Mouse (Mus musculus): ENCODE results near the gene Gm42715. TPM values are rescaled to one million over a fixed set of nuclear protein-coding genes. Genes with fewer than 3 reads are reported as not detected.
"Not testable (repeated sequence)": the region's sequence is repeated elsewhere in the genome, so short reads cannot be mapped to it uniquely, and the experiment has no call there.

Gene Gm42715
- total RNA-seq (2021): 10 to 100 TPM; 18.3 to 21.1 TPM
- long read RNA-seq, experiment 1: 0 reads
- long read RNA-seq, experiment 2, partial matches to known transcripts: 0 of 5 reads
- long read RNA-seq, experiment 2, other reads (novel, unspliced or antisense): 5 of 5 reads

GRCm38 (mm10) chr7:127519284-127519683 lies at the start of gene Gm42715:
Gene Gm42715 (plus strand): TSS chr7:127519584.
- no peak for DNase-seq (ENCODE audit: low spot score in 2 of 2)

GRCm38 (mm10) chr7:127470011-127470715 lies 49.2 kb upstream of the Gm42715 start:
- DNase-seq (ENCODE audit: low spot score in 2 of 2): no peak

- peak; percentile 75 to 78 for DNase-seq (ENCODE audit: low spot score in 2 of 2)
These were observed 48.4 kb upstream of the Gm42715 start for GRCm38 (mm10) chr7:127470743-127471645.

- DNase-seq (ENCODE audit: low spot score in 2 of 2): peak; percentile 58 to 61
These were observed 47.8 kb upstream of the Gm42715 start for GRCm38 (mm10) chr7:127471646-127472010.

GRCm38 (mm10) chr7:127472060-127472459 lies 47.3 kb upstream of the Gm42715 start:
- no peak for DNase-seq (ENCODE audit: low spot score in 2 of 2)

GRCm38 (mm10) chr7:127473705-127474104 lies 45.7 kb upstream of the Gm42715 start:
- DNase-seq (ENCODE audit: low spot score in 2 of 2): no peak

GRCm38 (mm10) chr7:127474378-127475070 lies 44.9 kb upstream of the Gm42715 start:
- DNase-seq (ENCODE audit: low spot score in 2 of 2): no peak

GRCm38 (mm10) chr7:127475186-127475740 lies 44.1 kb upstream of the Gm42715 start:
- no peak for DNase-seq (ENCODE audit: low spot score in 2 of 2)

- DNase-seq (ENCODE audit: low spot score in 2 of 2): no peak
These were observed 43.0 kb upstream of the Gm42715 start for GRCm38 (mm10) chr7:127476336-127476735.

- no peak for DNase-seq (ENCODE audit: low spot score in 2 of 2)
These were observed 42.5 kb upstream of the Gm42715 start for GRCm38 (mm10) chr7:127476855-127477254.

GRCm38 (mm10) chr7:127477687-127478634 lies 41.4 kb upstream of the Gm42715 start:
- DNase-seq (ENCODE audit: low spot score in 2 of 2): peak; percentile 96 to 97

- DNase-seq (ENCODE audit: low spot score in 2 of 2): peak; percentile 88 to 91
These were observed 40.6 kb upstream of the Gm42715 start, which contains the start of gene Fbrs for GRCm38 (mm10) chr7:127478635-127479317. Gene Fbrs (plus strand): TSS chr7:127479199.

- DNase-seq (ENCODE audit: low spot score in 2 of 2): peak in 1 of 2 experiments; percentile 30
These were observed 39.8 kb upstream of the Gm42715 start for GRCm38 (mm10) chr7:127479318-127480225.

GRCm38 (mm10) chr7:127480321-127480720 lies 39.1 kb upstream of the Gm42715 start:
- DNase-seq (ENCODE audit: low spot score in 2 of 2): no peak

- no peak for DNase-seq (ENCODE audit: low spot score in 2 of 2)
These were observed 34.0 kb upstream of the Gm42715 start for GRCm38 (mm10) chr7:127485416-127485815.

GRCm38 (mm10) chr7:127488364-127488763 lies 31.0 kb upstream of the Gm42715 start:
- not testable (repeated sequence) for DNase-seq (ENCODE audit: low spot score in 2 of 2)

GRCm38 (mm10) chr7:127489982-127490381 lies 29.4 kb upstream of the Gm42715 start:
- no peak for DNase-seq (ENCODE audit: low spot score in 2 of 2)

GRCm38 (mm10) chr7:127491846-127492245 lies 27.5 kb upstream of the Gm42715 start:
- DNase-seq (ENCODE audit: low spot score in 2 of 2): no peak
